Mouse (Mus musculus) small intestine, adult 2 months (tissue): ENCODE measurements around the gene Canx.

Source experiments
- CTCF ChIP-seq: fragments of 200-500 bp; IDR thresholded peaks from 2 replicates; pipeline ENCODE4 v1.5.1; 2012; ENCODE audit warnings: low read depth, mild to moderate bottlenecking, control low read depth, inconsistent platforms, low read length, moderate library complexity, mixed read lengths; ENCODE audit not compliant: insufficient replicate concordance, insufficient read length; ENCODE audit errors: extremely low read depth
- POLR2A ChIP-seq: fragments of 200-500 bp; IDR thresholded peaks from 2 replicates; pipeline ENCODE4 v1.6.1; 2012; ENCODE audit warnings: low read depth, mild to moderate bottlenecking, control low read depth, inconsistent platforms, low read length, moderate library complexity

DNA sequence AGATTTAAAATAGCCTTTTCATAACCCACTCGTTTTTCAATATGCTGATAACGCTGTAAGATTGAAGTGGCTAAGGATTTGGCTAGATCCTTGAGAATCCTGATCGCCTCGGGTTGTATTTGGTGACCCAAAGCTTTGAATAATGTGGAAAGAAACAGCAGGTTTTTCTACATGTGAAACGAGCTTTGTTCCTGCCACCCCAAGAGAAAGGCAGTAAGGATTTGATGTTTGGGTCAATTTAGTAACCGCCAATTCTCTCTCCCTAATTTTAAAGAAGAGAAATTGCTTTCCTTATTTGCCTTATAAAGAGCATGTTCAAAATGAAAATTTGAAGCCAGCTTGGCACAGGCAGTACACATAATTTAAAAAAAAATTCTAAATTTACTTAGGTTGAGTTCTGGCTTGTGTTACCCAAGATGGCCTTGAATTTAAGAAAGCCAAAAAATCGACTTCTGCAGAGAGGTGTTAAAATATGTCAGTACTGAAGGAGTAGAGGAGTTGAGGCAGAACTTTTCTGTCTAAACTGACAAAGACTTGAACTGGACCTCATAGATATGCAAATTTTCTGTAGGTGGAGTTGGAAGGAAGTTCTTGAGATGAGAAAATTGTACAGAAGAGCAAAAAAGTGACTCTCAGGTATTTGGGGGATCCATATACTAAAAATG is 961 bp upstream of the Canx start:
- TF ChIP-seq CTCF (no peak), POLR2A (no peak)
